Mouse (Mus musculus): ENCODE data around the gene Rngtt. TPM values are rescaled to one million over a fixed set of nuclear protein-coding genes. Genes with fewer than 3 reads are reported as not detected.

Gene Rngtt
- 34.5 and 35.1 TPM in 2 replicates for polyA plus RNA-seq (2014; fragmentation: Nextera tagmentation; extraction: Ambion mirVana)

DNA sequence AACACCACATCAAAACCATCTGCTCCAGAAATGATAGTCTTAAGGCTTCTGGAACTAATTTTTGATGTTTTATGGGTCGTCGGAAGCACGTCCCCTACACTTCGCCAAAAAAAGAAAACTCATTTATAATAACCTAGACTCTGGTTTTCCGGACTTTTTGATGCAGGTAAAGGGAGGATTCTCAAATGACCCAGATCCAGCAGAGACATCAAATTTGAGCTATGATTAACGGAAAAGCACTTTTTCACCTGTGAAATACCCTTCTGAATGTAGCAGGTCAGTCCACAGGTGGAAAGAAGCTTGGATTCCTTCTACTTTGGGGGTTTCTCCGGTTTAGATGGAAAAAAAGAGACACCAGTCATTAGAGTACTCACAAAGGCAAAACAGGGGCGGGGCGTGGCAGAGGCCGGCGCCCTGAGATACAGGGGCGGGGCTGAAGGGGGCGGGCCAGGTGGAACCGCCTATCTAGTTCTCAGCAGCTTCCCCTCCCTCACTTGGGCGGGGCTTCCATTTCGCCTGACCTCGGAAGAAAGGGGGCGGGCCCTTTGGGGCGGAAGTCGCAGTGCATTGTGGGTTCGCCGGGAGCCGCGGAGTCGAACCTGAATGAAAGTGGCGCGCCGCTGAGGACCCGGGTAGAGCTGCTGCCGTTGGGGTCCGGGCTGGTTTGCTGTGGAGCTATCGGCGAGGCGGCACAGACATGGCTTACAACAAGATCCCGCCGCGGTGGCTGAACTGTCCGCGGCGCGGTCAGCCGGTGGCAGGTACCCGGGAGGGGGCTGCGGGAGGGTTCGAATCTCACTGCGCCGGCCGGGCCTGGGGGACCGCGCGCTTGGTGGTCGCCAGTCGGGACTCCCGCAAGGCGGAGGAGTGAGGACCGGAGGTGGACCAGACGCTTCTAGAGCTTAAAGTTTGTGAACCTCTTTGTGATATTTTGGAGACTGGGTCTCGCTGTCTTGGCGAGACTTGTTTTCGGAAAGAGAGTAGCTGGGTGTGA lies at the start of gene Rngtt:
Gene Rngtt, plus strand, starts transcription at position 548 of the 994 bp plus-strand sequence.
- H3K9ac ChIP-seq (ENCODE audit: low read length) = peak within 1 kb of the TSS; percentile 67
- peak within 1 kb of the TSS; percentile 77 for H3K4me2 ChIP-seq (ENCODE audit: low read depth, severe bottlenecking)
- DNase-seq (ENCODE audit: low spot score) = peak; percentile 98
- no peaks in the 10 kb centered on the region for H3K27me3 ChIP-seq (ENCODE audit: control insufficient read depth, insufficient read depth, low read length)
- peak; percentile 93 for ATAC-seq (ENCODE audit: insufficient number of reproducible peaks, low FRiP score, low TSS enrichment, low read depth)
- H3K4me1 ChIP-seq (ENCODE audit: control insufficient read depth, insufficient read depth, low read length) = 0 out of 2 replicates have a peak, but pooled peaks cover 4% of the 10 kb centered on the region
- H3K36me3 ChIP-seq (ENCODE audit: control insufficient read depth, insufficient read depth, low read length) = no peaks in the 10 kb centered on the region; the same call in 1 of the 2 replicates
- H3K27ac ChIP-seq (replicated peaks; ENCODE audit: low read depth, low read length) = no peak within 1 kb of the TSS
- 3% methylated on average over 59 of the region's 60 CpGs for WGBS
- H3K9me3 ChIP-seq (ENCODE audit: control insufficient read depth, low read length) = no peaks in the 10 kb centered on the region
- H3K4me3 ChIP-seq (ENCODE audit: low read depth, low read length) = peak within 1 kb of the TSS; percentile 64

DNA sequence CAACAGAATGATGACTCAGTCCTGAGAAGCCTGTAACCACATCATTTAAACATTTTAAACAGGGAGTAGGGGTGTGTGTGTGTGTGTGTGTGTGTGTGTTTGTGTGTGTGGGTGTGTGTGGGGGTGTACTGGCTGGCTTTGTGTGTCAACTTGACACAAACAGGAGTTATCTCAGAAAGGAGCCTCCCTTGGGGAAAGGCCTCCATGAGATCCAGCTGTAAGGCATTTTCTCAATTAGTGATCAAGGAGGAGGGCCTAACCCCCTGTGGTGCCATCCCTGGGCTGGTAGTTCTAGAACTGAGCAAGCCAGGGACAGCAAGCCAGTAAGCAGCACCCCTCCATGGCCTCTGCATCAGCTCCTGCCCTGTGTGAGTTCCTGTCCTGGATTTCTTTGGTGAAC lies 49.8 kb upstream of the Rngtt start:
- H3K4me3 ChIP-seq (ENCODE audit: low read depth, low read length) = no peak overlapping the region
- H3K9me3 ChIP-seq (ENCODE audit: control insufficient read depth, low read length) = no peaks in the 10 kb centered on the region
- H3K4me2 ChIP-seq (ENCODE audit: low read depth, severe bottlenecking) = no peak overlapping the region
- no peaks in the 10 kb centered on the region for H3K4me1 ChIP-seq (ENCODE audit: control insufficient read depth, insufficient read depth, low read length)
- ATAC-seq (ENCODE audit: insufficient number of reproducible peaks, low FRiP score, low TSS enrichment, low read depth) (no peak), DNase-seq (ENCODE audit: low spot score) (no peak)
- no peak overlapping the region for H3K9ac ChIP-seq (ENCODE audit: low read length)
- no peaks in the 10 kb centered on the region for H3K36me3 ChIP-seq (ENCODE audit: control insufficient read depth, insufficient read depth, low read length)
- H3K27me3 ChIP-seq (ENCODE audit: control insufficient read depth, insufficient read depth, low read length) = no peaks in the 10 kb centered on the region
- H3K27ac ChIP-seq (replicated peaks; ENCODE audit: low read depth, low read length) = no peak overlapping the region

DNA sequence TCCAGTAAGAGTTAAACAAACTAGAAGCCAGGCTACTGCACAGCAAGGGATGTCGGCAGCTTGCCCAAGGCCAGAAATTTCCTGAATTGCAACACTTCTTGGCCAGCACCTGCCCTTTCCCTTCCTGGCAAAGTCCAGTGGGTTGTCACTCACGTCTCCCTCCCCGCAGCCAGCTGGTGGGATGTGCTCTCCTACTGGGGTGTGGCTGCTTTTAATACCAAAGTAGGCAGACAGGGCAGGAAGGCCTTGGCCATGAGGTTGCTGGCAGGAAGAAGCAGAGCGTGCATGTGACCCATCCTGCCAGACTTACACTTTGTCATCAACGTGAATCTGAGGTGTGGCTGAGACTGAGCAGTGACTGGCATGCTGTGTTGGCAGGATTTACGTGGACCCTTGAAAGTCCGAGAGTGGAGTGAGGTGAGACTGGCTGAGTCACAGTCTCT lies 48.8 kb upstream of the Rngtt start:
- no peaks in the 10 kb centered on the region for H3K27me3 ChIP-seq (ENCODE audit: control insufficient read depth, insufficient read depth, low read length)
- 62% methylated on average over 7 of the region's 7 CpGs for WGBS
- no peaks in the 10 kb centered on the region for H3K36me3 ChIP-seq (ENCODE audit: control insufficient read depth, insufficient read depth, low read length)
- ATAC-seq (ENCODE audit: insufficient number of reproducible peaks, low FRiP score, low TSS enrichment, low read depth) = no peak
- no peak overlapping the region for H3K9ac ChIP-seq (ENCODE audit: low read length)
- H3K9me3 ChIP-seq (ENCODE audit: control insufficient read depth, low read length) = no peaks in the 10 kb centered on the region
- no peaks in the 10 kb centered on the region for H3K4me1 ChIP-seq (ENCODE audit: control insufficient read depth, insufficient read depth, low read length)
- H3K27ac ChIP-seq (replicated peaks; ENCODE audit: low read depth, low read length) = no peak overlapping the region
- DNase-seq (ENCODE audit: low spot score) = no peak
- H3K4me2 ChIP-seq (ENCODE audit: low read depth, severe bottlenecking) = no peak overlapping the region
- H3K4me3 ChIP-seq (ENCODE audit: low read depth, low read length) = no peak overlapping the region

DNA sequence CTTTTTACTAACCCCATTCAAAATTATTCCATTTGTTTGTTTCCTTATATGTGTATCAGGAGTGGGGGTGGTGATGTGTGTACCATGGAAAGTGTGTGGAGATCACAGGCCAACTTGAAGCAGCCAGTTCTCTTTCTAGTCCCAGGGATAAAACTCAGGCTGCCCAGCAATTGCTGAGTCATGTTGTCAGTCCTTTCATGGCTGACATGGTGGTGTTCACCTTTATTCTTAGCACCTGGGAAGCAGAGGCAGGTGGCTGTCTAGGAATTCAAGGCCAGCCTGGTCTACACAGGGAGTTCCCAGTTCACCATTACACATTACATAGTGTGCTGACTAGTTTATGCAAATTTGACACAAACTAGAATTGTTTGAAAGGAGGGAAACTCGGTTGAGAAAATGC lies 47.2 kb upstream of the Rngtt start:
- H3K4me3 ChIP-seq (ENCODE audit: low read depth, low read length) = no peak overlapping the region
- no peaks in the 10 kb centered on the region for H3K36me3 ChIP-seq (ENCODE audit: control insufficient read depth, insufficient read depth, low read length)
- no peak for ATAC-seq (ENCODE audit: insufficient number of reproducible peaks, low FRiP score, low TSS enrichment, low read depth)
- no peak overlapping the region for H3K9ac ChIP-seq (ENCODE audit: low read length)
- H3K9me3 ChIP-seq (ENCODE audit: control insufficient read depth, low read length) = no peaks in the 10 kb centered on the region
- WGBS = 82% methylated on average over 1 of the region's 1 CpGs
- no peaks in the 10 kb centered on the region for H3K4me1 ChIP-seq (ENCODE audit: control insufficient read depth, insufficient read depth, low read length)
- no peak overlapping the region for H3K4me2 ChIP-seq (ENCODE audit: low read depth, severe bottlenecking)
- no peak for DNase-seq (ENCODE audit: low spot score)
- no peak overlapping the region for H3K27ac ChIP-seq (replicated peaks; ENCODE audit: low read depth, low read length)
- H3K27me3 ChIP-seq (ENCODE audit: control insufficient read depth, insufficient read depth, low read length) = no peaks in the 10 kb centered on the region

DNA sequence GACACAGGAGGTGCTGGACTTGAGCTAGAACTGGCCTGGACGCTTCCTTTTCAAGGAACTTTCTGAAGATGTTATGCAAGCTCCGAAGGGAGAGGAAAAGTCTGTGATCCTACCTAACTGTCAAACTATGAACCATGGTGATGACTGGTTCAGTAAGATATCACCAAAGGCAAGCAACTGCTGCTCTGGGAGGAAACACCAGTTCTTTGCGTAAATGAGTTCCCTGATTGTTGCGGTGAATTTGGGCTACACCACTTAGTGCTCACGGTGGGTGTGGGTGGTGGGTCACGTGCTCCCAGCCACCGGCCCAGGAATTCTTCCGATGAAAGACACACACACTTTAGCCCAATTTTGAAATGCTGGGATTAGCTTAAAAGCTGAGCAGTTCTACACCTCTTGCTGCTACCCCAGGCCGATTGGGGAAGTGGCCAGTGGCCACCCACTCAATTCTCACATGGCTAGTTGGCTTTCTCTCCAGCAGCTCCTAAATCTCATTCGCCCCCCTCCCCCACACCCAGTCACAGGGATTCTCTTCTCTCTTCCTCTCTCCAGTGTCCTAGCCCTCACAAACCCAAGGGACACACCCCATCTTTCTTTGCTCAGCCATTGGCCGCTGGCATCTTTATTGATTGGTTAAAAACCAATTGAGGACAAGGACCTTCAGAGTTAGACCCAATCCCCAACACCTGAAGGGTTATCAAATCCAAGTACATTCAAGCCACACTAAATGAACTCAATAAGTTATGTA lies 45.0 kb upstream of the Rngtt start:
- no peak overlapping the region for H3K27ac ChIP-seq (replicated peaks; ENCODE audit: low read depth, low read length)
- ATAC-seq (ENCODE audit: insufficient number of reproducible peaks, low FRiP score, low TSS enrichment, low read depth) (no peak), DNase-seq (ENCODE audit: low spot score) (no peak)
- H3K4me2 ChIP-seq (ENCODE audit: low read depth, severe bottlenecking) = no peak overlapping the region
- H3K9me3 ChIP-seq (ENCODE audit: control insufficient read depth, low read length) = no peaks in the 10 kb centered on the region
- no peaks in the 10 kb centered on the region for H3K27me3 ChIP-seq (ENCODE audit: control insufficient read depth, insufficient read depth, low read length)
- no peaks in the 10 kb centered on the region for H3K4me1 ChIP-seq (ENCODE audit: control insufficient read depth, insufficient read depth, low read length)
- no peak overlapping the region for H3K4me3 ChIP-seq (ENCODE audit: low read depth, low read length)
- H3K36me3 ChIP-seq (ENCODE audit: control insufficient read depth, insufficient read depth, low read length) = no peaks in the 10 kb centered on the region
- H3K9ac ChIP-seq (ENCODE audit: low read length) = no peak overlapping the region
- 86% methylated on average over 11 of the region's 11 CpGs for WGBS

DNA sequence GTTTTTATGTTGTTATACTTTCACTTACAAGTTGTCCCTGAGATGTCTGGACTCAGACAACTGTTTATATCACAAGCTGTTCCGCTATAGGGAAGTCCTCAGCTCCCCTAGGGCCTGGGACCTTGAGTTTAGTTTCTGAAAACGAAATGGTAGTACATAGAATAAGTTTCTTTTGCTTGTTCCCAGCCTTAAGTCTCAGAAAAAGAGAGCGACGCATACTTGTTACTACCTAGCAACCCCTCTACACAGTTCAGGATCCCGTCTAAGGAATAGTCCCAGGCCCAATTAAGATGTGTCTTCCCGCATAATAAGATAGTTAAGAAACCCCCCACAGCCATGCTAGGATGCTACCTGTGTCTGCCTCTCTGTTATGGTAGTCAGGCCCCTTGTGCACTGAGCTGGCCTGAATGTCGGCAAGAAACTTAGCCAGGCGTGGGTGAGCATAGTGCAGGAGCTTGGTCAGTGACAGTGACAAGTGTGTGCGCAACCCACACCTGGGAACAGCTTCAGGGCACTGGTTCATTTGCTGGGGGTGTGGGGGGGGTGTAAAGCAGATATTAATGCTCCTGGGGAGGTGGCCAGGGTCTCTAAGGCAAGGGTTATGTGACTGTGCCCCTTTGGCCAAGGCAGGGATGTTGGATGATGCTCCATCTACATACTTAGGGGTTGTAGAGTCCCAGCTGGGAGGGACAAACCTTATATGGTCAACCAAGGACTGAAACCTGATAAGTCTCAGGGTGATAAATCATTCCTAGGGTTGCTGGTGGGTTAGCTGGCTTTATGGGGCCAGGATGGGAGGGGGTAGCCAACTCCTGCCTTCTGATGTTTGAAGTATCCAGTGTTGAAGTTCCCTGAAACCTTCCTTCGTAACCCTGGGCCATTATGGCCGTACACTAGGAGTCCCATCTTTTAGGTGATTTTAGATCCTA lies 39.5 kb upstream of the Rngtt start:
- Histone ChIP-seq H3K27ac (replicated peaks; ENCODE audit: low read depth, low read length) (no peak overlapping the region), H3K4me3 (ENCODE audit: low read depth, low read length) (no peak overlapping the region), H3K9ac (ENCODE audit: low read length) (no peak overlapping the region), H3K4me1 (ENCODE audit: control insufficient read depth, insufficient read depth, low read length) (no peaks in the 10 kb centered on the region), H3K9me3 (ENCODE audit: control insufficient read depth, low read length) (no peaks in the 10 kb centered on the region), H3K36me3 (ENCODE audit: control insufficient read depth, insufficient read depth, low read length) (no peaks in the 10 kb centered on the region), H3K4me2 (ENCODE audit: low read depth, severe bottlenecking) (no peak overlapping the region), H3K27me3 (ENCODE audit: control insufficient read depth, insufficient read depth, low read length) (no peaks in the 10 kb centered on the region)
- no peak for ATAC-seq (ENCODE audit: insufficient number of reproducible peaks, low FRiP score, low TSS enrichment, low read depth)
- DNase-seq (ENCODE audit: low spot score) = no peak
- WGBS = 77% methylated on average over 11 of the region's 11 CpGs

DNA sequence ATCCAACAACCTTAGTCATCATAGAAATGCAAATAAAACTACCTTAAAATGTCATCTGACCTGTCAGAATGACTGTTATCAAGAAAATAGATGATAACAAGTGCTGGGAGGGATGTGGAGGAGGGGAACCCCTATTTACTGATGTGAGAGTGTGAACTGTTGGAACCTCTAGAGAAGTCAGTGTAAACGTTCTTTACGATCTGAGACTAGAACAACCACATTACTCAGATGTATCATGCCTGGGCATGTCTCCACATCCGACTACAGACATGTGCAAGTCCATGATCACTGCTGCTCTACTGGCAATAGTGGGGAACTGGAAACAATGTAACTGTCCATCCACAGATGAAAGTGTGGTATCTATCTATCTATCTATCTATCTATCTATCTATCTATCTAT lies 36.7 kb upstream of the Rngtt start:
- DNase-seq (ENCODE audit: low spot score) (no peak), ATAC-seq (ENCODE audit: insufficient number of reproducible peaks, low FRiP score, low TSS enrichment, low read depth) (no peak)
- H3K4me1 ChIP-seq (ENCODE audit: control insufficient read depth, insufficient read depth, low read length) = no peaks in the 10 kb centered on the region
- H3K9me3 ChIP-seq (ENCODE audit: control insufficient read depth, low read length) = no peaks in the 10 kb centered on the region
- H3K4me3 ChIP-seq (ENCODE audit: low read depth, low read length) = no peak overlapping the region
- H3K27ac ChIP-seq (replicated peaks; ENCODE audit: low read depth, low read length) = no peak overlapping the region
- H3K4me2 ChIP-seq (ENCODE audit: low read depth, severe bottlenecking) = no peak overlapping the region
- no peaks in the 10 kb centered on the region for H3K36me3 ChIP-seq (ENCODE audit: control insufficient read depth, insufficient read depth, low read length)
- no peaks in the 10 kb centered on the region for H3K27me3 ChIP-seq (ENCODE audit: control insufficient read depth, insufficient read depth, low read length)
- no peak overlapping the region for H3K9ac ChIP-seq (ENCODE audit: low read length)
- 65% methylated on average over 3 of the region's 3 CpGs for WGBS

All from limb, embryonic 11.5 days (tissue).